Mouse (Mus musculus): ENCODE measurements around the gene Crybg3.

The Crybg3 gene

DNA sequence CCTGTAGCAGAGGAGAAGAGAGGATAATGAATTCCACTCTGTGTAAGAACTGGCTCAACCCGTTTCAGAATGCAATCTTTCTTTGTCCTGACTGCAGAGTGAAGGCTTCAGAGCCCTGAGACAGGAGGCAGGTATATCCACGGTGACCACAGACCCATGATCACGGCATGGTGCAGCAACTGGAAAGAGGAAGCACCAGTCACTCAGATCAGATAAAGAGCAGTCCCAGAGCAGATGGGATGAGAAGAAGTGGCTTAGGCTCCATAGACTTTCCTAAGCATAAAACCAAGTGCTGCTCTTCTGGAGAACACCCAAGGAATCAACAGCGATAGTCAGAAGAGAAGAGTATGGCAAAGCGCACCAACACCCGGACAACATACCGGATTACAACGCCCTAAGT lies 21.5 kb downstream of the Crybg3 start:
- DNase-seq (ENCODE audit: low spot score), result no peak

DNA sequence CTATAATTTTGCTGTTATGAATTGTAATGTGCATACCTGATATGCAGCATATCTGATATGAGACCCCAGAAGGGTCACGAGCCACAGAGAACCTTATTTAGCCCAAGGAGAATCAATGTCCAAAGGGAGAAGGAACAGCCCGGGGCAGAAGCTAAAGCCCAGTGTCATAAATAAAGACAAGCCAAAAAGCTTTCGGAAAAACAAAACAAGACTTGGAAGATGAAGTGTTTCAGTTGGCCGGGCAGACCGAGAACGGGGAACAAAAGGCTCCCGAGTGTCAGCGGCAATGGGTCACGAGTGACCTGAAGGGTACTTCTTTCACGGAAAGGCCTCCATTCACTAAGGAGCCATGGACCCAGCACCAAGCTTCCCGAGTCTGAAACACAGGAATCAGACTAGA lies 26.8 kb downstream of the Crybg3 start:
- DNase-seq (ENCODE audit: low spot score), result no peak

DNA sequence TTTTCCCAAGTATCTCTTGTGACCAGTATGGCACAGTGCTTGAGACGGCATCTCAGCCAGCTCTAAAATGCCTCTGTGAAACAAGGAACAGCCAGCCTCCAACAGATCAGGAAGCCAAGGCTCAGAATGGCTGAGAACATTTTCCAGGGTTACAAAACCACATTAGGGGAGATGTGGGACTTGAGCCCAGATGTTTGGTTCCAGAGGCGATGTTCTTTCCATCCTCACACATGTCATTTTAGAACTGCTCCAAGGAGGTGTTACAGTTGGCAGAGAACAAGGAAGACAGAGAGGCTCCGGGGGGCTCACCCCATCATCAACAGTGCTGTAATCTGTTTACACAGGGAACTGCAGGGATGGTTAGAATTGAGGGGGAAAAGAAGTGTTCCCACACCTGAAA lies 28.1 kb downstream of the Crybg3 start:
- DNase-seq (ENCODE audit: low spot score), result no peak

DNA sequence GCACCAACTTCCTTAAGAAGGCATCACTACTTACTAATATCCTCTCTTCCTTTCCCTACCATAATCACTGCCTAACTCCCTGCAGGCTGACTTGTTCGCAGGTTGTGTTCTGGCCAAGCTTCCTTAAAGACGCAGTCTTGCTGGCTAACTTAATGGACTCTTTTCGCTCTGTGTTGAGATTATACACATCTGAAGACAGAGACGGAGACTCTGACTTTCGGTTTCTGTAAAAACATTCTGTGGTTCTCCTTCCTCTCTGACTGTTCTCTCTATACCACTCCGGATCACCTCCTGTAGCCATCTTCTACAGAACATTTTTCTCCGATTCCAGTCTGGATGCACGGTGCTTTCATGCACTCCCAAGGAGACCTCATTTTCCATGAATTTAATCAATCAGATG lies 30.0 kb downstream of the Crybg3 start:
- DNase-seq (ENCODE audit: low spot score), result no peak

DNA sequence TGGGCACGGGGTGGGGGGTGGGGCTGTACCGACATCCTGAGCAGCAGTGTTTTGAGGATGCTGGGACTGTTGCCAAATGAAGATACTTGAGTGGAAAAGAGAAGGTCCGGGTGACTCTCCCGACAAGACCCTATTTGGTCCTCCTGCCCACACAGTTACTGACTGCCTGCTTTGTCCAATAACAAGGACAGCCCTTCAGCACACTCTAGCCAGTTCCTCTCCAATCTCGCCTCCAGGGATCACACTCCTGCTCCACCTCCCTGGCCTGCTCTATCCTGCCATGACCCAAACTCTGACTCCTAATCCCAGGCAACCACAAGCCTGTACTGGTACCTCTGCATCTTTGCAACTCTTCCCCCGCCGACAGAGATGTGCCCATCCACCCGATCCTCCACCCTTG lies 30.9 kb downstream of the Crybg3 start:
- no peak for DNase-seq (ENCODE audit: low spot score)

DNA sequence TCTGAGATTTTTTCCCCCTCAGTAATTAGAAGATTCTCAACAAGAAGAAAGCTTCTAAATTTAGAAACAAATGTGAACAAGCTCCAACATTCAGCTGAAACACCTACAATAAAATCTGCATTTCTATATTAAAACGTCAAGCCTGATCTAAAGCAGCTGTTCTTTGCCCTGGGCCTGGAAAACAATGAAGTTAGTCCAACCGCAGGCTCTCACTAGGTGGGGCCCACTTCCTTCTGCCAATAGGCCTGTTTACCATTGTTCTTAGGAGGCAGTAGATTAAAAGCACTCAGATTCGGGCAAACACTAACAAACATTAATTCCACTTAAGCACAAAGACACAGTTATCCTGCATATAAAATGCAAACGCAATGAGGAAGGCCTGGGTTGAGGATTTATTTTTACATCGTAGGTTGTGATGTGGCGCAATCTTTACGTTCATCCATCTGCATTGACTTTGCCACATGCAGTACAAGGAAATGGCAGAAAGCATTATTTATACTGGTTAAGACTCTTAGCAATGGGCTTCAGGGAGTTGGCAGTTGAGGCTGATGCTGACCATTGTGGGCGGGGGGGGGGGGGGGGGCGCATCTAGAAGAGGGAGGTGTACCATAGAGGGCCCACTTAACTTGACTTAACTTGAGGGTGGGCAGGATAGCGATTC lies 32.9 kb downstream of the Crybg3 start:
- DNase-seq (ENCODE audit: low spot score), result no peak

DNA sequence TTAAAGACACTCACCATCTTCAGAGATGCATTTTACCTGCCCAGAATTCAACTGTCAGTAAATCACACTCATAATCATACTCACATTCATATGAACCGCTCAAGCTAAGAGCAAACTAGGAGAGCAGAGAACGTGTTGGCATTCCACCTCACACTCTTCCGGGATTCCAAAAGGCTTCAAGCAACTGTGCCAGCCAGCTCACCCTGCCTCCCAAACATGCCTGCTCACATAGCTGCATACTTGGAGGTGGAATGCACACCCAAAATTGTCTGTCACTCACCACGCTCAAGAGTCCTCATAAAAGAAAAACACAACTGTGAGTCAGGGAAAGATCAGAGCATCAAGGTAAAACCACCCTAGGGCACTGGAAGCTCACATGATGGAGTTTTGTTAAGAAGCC lies 34.3 kb downstream of the Crybg3 start:
- DNase-seq (ENCODE audit: low spot score), result no peak

DNA sequence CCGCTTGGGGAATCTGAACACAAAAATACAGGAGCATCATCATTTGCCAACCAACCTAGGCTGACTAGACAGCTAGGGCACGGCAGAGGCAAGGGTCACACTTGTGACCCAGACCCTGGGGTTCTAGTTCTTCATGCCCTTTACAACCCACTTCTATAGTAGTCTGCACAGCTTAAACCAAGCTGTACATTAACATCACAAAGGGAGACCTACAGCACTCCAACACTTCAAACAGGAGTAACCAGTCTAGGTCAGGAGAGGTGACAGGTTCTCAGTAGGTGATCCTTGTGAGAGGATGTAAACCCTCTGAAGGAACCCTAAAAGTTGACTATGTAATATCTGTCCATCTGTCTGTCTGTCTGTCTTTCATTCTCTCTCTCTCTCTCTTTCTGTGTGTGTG lies 35.1 kb downstream of the Crybg3 start:
- no peak for DNase-seq (ENCODE audit: low spot score)

DNA sequence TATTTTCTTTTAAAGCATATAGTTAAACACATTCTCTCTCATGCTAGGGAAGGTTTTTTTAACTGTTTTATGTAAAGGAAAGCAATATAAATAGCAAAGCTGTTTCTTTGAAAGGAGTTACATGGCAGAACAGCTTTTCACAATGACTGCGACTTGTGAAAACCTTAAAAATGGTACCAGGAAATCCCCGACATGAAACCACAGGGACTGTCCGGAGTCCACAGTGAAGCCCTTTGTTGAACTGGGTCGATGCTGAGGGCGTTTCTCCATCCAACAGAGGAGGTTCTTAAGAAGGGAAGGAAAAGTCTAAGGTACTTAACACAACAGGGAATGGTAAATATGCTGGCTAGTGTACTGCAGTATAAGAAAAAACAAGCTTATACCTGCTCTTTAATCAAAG lies 36.8 kb downstream of the Crybg3 start:
- no peak for DNase-seq (ENCODE audit: low spot score)

DNA sequence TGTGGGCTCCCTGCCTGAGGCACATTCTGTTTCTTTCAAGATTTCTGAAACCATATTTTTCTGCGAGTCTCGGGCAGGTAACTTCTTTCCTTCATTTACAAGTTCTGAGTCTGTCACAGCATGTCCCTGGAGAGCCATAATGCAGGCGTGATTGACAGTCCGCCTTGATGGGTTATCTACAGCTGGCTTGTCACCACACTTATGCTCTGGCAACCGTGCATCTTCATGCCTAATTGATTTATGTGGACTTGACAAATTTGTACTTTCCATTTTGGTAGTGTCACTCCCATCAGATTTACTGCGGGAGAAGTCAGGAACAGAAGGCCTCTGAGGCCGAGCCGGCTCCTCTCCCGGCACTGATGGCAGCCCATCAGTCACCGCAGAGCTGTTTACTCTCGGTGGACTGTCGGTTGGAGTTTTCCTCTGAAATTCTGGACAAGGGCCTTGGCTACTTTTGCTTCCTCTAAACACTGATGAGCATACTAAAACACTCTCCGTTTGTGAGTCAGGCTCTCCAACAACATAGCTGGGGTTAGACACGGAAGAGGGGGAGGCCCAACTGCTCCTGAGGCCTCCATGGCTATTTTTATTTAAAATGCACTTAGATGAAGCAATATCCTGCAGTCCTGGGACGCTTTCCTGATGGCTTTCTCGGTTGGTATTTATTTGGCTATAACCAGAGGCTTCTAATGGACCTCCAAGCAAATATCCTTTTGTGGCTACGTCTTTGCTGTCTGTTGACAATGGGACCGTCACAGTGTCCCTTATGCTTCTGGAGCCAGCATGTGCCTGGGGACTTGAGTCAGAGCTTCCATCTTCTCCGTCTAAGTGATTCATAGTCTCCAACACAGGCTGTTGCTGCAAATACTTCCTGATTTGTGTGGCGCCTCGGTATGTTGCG lies 41.2 kb downstream of the Crybg3 start:
- no peak for DNase-seq (ENCODE audit: low spot score)

DNA sequence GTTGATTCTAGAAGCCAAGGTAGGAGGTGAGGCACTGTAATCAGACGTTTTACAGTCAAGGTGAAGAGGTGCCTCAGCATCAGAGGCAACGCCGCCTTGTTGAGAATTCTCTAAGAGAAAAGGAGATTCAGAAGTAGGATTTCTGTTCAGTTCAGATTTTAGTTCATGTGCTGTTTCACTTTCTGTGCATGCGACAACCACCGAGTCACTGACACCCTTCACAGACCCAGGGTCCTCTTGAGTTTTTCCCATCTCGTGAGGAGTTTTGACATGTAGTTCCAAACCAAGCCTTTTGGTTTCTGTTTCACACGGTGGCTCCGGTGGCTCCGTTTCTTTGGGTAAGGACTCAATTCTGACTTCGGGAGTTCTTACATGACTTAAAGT lies 41.9 kb downstream of the Crybg3 start:
- no peak for DNase-seq (ENCODE audit: low spot score)

DNA sequence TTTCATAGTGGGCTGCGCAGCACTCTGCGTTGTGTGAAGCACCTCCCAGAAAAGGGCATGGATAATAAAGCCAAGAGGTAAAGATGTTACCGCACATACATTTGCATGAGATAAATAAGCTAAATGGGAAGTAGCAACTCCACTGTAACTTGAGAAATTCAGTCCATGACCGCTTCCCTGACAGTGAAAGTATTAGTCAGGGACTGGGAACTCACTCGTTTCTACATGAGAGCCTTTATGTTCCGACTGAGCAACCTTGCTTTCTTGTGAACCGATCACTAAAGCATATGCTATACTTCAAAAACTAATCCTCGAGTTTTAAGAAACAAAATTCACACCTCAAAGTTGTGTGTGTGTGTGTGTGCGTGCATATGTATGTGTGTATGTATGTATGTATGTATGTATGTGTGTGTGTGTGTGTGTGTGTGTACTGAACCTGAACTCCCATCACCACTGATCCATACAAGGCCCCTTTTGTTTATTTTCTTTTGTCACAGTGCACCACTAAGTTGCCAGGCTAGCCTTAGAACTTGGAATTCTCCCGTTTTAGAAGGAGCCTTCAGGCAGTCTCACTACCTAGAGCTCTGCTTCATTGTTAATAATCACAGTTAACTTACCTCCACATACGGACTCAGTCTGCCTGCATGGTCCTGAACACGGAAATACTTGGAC lies 47.2 kb downstream of the Crybg3 start:
- no peak for DNase-seq (ENCODE audit: low spot score)

DNA sequence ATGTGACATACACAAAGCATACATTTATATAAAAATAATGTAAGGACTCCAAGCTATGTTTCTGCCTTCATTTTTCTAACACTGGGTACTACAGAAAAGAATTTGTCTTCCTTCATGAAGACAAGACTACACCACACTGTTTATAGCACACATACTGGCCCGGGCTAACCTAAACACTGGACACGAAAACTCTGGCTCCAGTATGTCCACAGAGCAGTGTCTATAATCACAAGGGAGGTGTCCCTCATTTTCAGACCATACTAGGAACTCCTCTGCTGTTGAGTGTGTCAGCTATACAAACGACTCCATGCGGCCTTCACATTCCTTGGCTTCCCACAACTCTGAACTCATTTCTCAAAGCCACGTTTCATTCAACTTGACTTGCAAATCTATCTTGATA lies 49.3 kb downstream of the Crybg3 start:
- DNase-seq (ENCODE audit: low spot score), result no peak

DNA sequence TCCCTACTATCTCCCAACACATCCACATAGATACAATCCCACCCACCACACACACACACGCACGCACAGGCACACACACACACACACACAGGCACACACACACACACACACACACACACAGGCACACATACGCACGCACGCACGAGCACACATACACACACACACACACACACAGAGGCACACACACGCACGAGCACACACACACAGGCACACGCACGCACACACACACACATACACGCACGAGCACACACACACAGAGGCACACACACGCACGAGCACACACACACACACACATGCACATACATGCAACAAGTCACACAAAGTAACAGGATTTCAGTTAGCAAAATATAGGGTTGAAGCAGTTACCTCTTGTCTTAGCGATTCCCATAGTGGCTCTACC lies 51.1 kb downstream of the Crybg3 start:
- no peak for DNase-seq (ENCODE audit: low spot score)

DNA sequence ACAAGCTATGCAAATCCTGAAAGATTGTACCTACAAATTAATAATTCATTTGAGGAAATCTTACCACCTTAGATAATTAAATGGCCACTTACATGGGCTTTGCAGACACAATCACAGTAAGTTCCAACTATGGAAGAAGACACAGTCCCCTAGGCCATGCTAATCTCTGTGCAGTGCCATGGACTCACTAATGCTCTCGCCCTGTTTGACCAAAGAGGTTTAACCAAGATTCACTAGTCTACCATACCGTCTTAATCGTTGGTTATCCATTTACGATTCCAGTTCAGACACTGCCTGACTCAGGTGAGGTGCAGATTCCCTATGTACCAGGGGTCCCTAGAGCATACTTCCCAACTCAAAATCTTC lies 52.2 kb downstream of the Crybg3 start:
- no peak for DNase-seq (ENCODE audit: low spot score)

DNA sequence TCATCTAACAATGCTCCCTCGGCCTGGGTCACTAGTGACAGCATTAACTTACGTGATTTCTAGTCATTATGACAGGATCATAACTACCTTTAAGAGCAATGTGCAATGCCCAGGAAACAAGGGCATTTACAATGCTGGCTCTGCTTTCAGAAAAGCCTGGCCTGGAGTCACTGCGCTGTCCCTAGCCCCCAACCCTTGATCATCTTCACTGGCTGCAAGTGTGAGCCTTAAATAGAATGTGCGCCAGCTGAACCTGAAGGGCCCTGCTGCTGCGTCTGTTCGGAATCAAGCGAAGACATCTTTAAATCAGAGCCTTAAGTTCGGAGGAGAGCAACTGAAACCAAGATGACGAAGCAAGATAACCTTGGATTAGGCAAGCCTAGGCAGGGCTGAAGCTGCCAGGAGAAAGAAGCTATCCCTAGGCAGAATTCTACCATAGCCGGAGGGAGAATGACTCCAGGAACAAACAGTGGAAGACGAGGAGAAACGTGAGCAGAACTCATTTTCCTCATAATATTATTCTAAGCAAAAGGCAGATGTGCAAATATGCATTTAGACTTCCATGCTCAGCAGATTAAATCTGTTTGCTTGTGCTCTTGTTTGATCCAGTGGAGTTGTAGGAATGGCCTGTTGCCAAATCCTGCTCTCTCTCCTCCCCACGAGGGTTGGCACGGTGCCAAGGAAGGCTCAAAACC lies 52.7 kb downstream of the Crybg3 start:
- DNase-seq (ENCODE audit: low spot score), result peak; percentile 32

DNA sequence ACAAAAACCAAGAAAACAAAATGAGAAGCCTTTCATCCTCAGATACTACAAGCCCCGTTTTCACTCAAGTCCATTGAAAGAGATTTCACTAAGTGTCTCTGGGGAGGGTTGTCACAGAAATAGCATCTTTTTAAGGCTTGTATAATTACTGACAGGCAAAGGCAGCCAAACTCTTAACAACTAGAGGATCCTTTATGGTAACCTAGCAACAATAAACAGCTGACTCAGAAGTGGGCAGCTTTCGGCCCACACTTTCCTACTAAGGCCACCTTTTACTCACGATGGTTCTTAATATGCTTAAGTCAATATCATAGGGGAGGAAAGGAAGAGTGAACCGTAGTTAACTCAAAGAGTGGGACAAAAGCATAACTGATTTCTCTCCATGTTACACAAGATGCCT lies 53.3 kb downstream of the Crybg3 start:
- DNase-seq (ENCODE audit: low spot score), result no peak

DNA sequence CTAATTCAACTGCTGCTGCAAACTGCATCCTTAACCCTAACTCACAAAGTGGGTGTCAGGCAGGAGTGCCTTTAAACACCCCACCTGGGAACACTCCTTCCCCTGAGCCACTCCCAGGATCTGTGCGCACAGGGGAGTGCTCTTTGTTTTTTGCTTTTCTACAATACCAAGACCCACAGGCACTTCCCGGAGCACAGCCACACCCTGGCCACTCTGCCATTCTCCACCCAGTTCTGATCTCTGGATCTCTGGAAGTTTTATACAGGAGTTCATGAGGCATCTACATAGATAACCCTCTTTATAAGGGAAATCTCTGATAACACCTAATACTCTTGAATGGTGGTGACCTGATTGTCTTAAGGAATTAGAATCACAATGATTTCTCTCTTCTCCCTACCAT lies 55.4 kb downstream of the Crybg3 start:
- DNase-seq (ENCODE audit: low spot score), result no peak

DNA sequence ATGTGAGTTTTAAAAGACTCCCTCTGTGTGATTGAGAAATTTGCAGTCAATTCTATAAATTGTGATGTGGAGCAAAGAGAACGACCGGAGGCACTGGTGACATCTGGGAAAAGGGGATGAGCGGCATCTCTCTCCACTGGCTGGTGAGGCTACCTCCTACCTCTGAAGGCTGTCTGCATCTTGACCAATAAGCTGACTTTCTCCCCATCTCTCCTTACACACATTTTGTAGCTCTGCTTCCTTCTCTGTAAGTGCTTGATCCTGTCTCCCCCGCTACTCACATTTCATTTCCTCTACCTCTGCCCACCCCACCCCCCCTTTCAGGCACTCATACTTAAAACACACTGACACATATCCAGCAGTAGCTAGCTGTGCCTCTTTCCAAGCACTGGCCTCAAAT lies 59.4 kb downstream of the Crybg3 start:
- DNase-seq (ENCODE audit: low spot score), result no peak

DNA sequence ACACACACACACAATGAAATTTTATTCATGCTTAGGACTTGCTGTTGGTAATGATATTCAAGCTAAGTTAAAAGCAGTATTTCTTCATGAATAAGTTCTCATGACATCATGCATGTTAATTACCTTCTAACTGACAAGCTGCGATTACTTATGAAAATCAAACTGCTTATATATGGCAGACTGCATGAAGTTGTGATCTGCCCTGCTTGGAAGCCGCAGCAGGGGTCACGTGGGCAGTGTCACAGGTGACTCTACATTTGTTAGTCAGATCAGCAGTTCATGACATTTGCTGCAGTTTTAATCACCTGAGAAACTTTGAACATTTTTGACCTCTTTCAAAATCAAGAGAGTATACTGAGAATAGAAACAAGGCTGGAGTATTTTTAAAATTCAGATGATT lies 59.8 kb downstream of the Crybg3 start:
- no peak for DNase-seq (ENCODE audit: low spot score)

DNA sequence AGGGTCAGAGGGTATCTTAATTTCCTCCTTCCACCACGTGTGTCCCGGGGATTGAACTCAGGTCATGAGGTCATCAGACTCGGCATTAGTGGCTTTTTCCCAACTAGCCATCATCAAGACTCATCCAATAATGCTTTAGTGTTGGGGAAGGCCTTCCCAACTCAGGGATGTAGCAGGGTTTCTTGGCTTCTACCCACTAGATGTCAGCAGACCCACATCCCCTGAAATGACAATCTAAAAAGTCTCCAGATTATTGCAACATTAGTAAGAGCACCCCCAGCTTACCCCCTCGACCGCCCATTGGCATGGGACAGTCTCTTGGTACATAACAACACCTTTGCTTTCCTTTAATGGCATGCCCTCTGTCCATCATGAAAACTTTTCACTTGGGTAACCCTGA lies 65.1 kb downstream of the Crybg3 start:
- no peak for DNase-seq (ENCODE audit: low spot score)

DNA sequence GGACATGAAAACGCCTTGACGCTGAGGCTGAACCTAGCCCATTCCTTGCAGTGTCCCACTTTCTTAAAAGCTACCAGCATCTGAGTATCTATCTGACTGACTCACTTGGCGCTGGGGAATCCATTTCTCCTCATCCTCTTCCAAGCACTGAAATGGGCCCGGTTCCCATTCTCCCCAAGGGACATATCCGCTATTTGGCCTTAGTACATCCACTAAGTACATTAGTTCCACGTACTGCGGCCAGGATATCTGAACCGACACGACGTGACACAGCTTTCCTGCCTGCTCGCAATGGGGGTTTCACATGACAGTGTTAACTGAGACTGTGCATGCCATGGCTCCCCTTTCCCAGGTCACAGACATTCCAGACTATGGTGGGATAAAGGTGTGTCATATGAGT lies 66.4 kb downstream of the Crybg3 start:
- no peak for DNase-seq (ENCODE audit: low spot score)

DNA sequence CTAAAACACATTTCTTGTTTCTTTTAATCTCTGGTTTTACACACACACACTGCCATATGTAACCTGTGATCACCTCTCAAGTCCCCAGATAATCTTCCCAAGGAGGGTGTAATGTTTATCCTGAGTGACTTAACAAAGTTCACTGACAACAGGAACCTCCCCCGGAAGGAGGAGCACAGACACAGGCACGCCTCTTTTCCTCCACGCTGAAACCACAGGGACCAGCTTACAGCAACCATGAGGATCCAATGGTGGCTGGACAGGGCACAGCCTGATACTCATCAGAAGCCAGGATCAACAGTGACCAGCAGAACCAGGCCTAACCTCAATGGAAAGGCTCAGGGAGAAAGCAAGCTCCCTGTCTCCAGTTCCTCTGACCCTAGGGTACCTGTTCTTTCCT lies 68.2 kb downstream of the Crybg3 start:
- DNase-seq (ENCODE audit: low spot score), result no peak
